Mouse (Mus musculus) Patski (cell line): ENCODE results near the gene Rbm5. TPM values are rescaled to one million over a fixed set of nuclear protein-coding genes. Genes with fewer than 3 reads are reported as not detected.

Source experiments
- ATAC-seq: fragments of 100-300 bp; one replicate; pipeline ENCODE4 v1.8.0; 2021
- CTCF ChIA-PET: fragments of 350-600 bp; sonication (Branson Sonifier 250); formaldehyde crosslinking; loops from one replicate; lab custom pipeline; 2022; ENCODE audit warnings: inconsistent platforms; lab: Charles Lee
- POLR2A ChIA-PET: fragments of 350-600 bp; sonication (Branson Sonifier 250); formaldehyde crosslinking; loops from one replicate; lab custom pipeline; 2022; ENCODE audit warnings: antibody characterized with exemption, inconsistent platforms; lab: Charles Lee
- DNase-seq: peaks from one replicate; pipeline ENCODE4 v3.0.0-alpha.2; 2011; ENCODE audit warnings: low read depth, low spot score
- H3K27me3 ChIP-seq: fragments of 371-371 bp; one replicate; pipeline ENCODE4 v1.5.1; 2021
- CTCF ChIP-seq: fragments of 100-300 bp; IDR thresholded peaks from one replicate; pipeline ENCODE4 v1.5.1; 2021
- in situ Hi-C: fragments of 300-500 bp; cut with MboI; formaldehyde crosslinking; loops from 3 replicates; pipeline ENCODE4 v1.11.1; 2018; ENCODE audit warnings: low pct_unique_long_range_greater_than_20kb, mixed read lengths
- polyA plus RNA-seq: library from polyadenylated mRNA; unstranded; gene quantifications from one replicate; pipeline ENCODE4 v1.2.3, GENCODE M21; 2021

Gene Rbm5
- polyA plus RNA-seq, 1 experiment from 2014 or later, result 113 TPM

GRCm38 (mm10) chr9:107718781-107719540 is 51.8 kb downstream of the Rbm5 start:
- POLR2A ChIA-PET, result no interaction called here
- in situ Hi-C loops, result loop anchor here (25.0 kb wide), 1 partner anchor 407 kb away; no protein-coding TSS in a partner anchor
- CTCF ChIA-PET, result interaction anchor here (1.3 kb wide), 1 partner anchor 19 kb away, joined by 3 read pairs; no protein-coding TSS in a partner anchor
- ATAC-seq (no peak), DNase-seq (no peak)
- TF ChIP-seq CTCF, result no peak
- no peaks in the 10 kb centered on the region for H3K27me3 ChIP-seq

- TF ChIP-seq CTCF, result no peak
- DNase-seq (no peak), ATAC-seq (no peak)
- CTCF ChIA-PET, result interaction anchor here (0.9 to 1.9 kb wide), 3 partner anchors 18 to 71 kb away, joined by 4 to 6 read pairs (median 4); no protein-coding TSS in a partner anchor
- POLR2A ChIA-PET, result interaction anchor here (1.3 kb wide), 1 partner anchor 17 kb away, joined by 4 read pairs; no protein-coding TSS in a partner anchor
- in situ Hi-C loops, result loop anchor here (25.0 kb wide), 1 partner anchor 405 kb away; no protein-coding TSS in a partner anchor
- no peaks in the 10 kb centered on the region for H3K27me3 ChIP-seq
These were observed 53.8 kb downstream of the Rbm5 start for GRCm38 (mm10) chr9:107716951-107717350.

GRCm38 (mm10) chr9:107715632-107716031 is 55.2 kb downstream of the Rbm5 start:
- no peak for TF ChIP-seq CTCF
- POLR2A ChIA-PET, result interaction anchor here (0.7 to 2.9 kb wide), 6 partner anchors 8 to 400 kb away, joined by 3 to 12 read pairs (median 5); no protein-coding TSS in a partner anchor
- in situ Hi-C loops, result loop anchor here (25.0 kb wide), 1 partner anchor 403 kb away; no protein-coding TSS in a partner anchor
- DNase-seq, result no peak
- CTCF ChIA-PET, result interaction anchor here (0.9 to 3.6 kb wide), 6 partner anchors 10 to 22 kb away, joined by 3 to 27 read pairs (median 4); no protein-coding TSS in a partner anchor
- H3K27me3 ChIP-seq, result no peaks in the 10 kb centered on the region
- ATAC-seq, result no peak

- ATAC-seq (peak; percentile 73), DNase-seq (peak; percentile 89)
- no peaks in the 10 kb centered on the region for H3K27me3 ChIP-seq
- ChIA-PET POLR2A (interaction anchor here (0.6 to 2.9 kb wide), 11 partner anchors 9 to 79 kb away, joined by 3 to 12 read pairs (median 4); no protein-coding TSS in a partner anchor), CTCF (interaction anchor here (0.9 to 3.6 kb wide), 7 partner anchors 10 to 68 kb away, joined by 3 to 27 read pairs (median 5); no protein-coding TSS in a partner anchor)
- in situ Hi-C loops, result loop anchor here (25.0 kb wide), 1 partner anchor 402 kb away; no protein-coding TSS in a partner anchor
- no peak for TF ChIP-seq CTCF
These were observed 56.4 kb downstream of the Rbm5 start for GRCm38 (mm10) chr9:107714221-107714952.

- ChIA-PET CTCF (interaction anchor here (0.6 to 3.1 kb wide), 4 partner anchors 8 to 28 kb away, joined by 3 to 15 read pairs (median 4); no protein-coding TSS in a partner anchor), POLR2A (interaction anchor here (0.9 to 3.3 kb wide), 3 partner anchors 11 to 39 kb away, joined by 3 to 20 read pairs (median 4); no protein-coding TSS in a partner anchor)
- ATAC-seq, result peak; percentile 66
- in situ Hi-C loops, result loop anchor here (25.0 kb wide), 1 partner anchor 398 kb away; no protein-coding TSS in a partner anchor
- TF ChIP-seq CTCF, result no peak
- H3K27me3 ChIP-seq, result no peaks in the 10 kb centered on the region
- no peak for DNase-seq
These were observed 60.9 kb downstream of the Rbm5 start, which contains the start of gene Sema3f for GRCm38 (mm10) chr9:107709697-107710483. Sema3f (minus strand) TSS chr9:107710475.

- ATAC-seq, result no peak
- no peak for TF ChIP-seq CTCF
- POLR2A ChIA-PET, result interaction anchor here (0.8 to 3.3 kb wide), 5 partner anchors 11 to 39 kb away, joined by 3 to 20 read pairs (median 6); no protein-coding TSS in a partner anchor
These were observed 61.6 kb downstream of the Rbm5 start for GRCm38 (mm10) chr9:107709096-107709696.

GRCm38 (mm10) chr9:107708439-107709095 is 62.2 kb downstream of the Rbm5 start:
- ChIA-PET CTCF (interaction anchor here (1.4 to 1.7 kb wide), 4 partner anchors 12 to 63 kb away, joined by 3 to 8 read pairs (median 6); no protein-coding TSS in a partner anchor), POLR2A (interaction anchor here (0.8 to 3.3 kb wide), 5 partner anchors 10 to 32 kb away, joined by 3 to 20 read pairs (median 6); no protein-coding TSS in a partner anchor)
- H3K27me3 ChIP-seq, result no peaks in the 10 kb centered on the region
- no peak for DNase-seq
- TF ChIP-seq CTCF, result no peak
- in situ Hi-C loops, result loop anchor here (25.0 kb wide), 1 partner anchor 396 kb away; no protein-coding TSS in a partner anchor
- no peak for ATAC-seq

More at GRCm38 (mm10) chr9:107709096-107709696, 61.6 kb downstream of the Rbm5 start:
- DNase-seq, result no peak
- in situ Hi-C loops, result loop anchor here (25.0 kb wide), 1 partner anchor 397 kb away; no protein-coding TSS in a partner anchor
- H3K27me3 ChIP-seq, result no peaks in the 10 kb centered on the region
- CTCF ChIA-PET, result interaction anchor here (3.1 kb wide), 1 partner anchor 29 kb away, joined by 15 read pairs; no protein-coding TSS in a partner anchor
